Mouse (Mus musculus) lung, postnatal 14 days (tissue): ENCODE measurements at regions not wholly inside any gene's neighbourhood (a gene's known extent, or its start where the extent isn't known, plus 50 kb on each side); places are given as distances from the start of the nearest gene placed in this dataset.

ENCODE experiments used
- DNase-seq: peaks from one replicate; pipeline ENCODE4 v3.0.0; 2021

DNA sequence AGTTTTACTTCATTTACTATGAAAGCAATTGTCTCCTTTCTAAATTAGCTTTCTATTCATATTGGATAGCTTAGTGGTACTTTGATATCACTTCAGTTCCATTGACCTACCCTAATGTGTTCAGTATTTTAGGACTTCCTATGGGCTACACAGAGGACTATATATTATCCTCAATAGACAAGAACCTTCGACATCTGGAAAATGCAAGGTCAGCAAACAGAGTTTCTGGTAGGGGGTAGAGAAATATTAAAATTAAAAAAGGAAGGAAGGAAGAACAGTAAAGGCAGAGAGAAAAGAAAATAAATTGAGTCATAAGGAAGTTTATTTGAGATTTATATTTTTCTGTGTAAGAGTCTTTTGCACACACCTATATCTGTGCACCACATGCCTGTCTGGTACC, 107.4 kb upstream of the Insig1 start:
- no peak for DNase-seq

DNA sequence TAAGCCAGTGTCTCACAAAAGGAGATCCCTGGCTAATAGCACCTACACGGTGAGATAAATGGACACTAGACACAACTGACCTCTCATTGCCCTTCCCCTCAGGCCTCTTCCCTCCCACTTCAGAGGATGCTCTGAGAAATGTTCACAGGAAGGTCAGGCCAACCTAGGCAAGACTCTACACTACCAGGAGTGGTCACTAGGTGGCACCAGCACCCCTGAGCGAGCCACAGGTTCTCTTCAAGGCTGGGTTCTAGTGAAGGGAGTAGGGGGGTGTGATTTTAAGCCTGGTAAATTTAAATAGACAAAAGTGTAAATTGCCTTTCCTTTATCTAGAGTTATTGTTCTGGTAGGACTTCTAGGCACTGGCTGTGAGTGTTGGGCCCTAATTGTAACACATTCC, 76.0 kb upstream of the Insig1 start:
- DNase-seq: peak; percentile 85

DNA sequence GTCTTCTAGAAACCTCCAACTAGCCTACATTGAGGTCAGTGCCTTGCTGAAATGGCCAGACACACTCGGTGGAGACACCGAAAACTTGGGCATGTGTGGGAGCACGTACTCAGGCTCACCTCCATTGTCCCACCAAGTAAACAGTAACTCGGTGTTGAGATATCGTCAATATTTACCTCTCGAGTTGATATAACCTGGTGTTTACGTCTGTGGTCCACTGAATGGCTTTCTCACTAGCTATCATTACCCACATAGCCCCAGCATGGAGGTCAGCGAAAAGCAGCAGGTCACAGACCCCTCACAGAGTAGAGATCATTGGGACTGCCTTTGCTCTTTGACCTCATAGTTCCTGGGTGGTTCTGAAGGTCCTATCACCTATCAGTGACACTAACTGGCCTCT, 73.4 kb upstream of the Insig1 start:
- DNase-seq: no peak

DNA sequence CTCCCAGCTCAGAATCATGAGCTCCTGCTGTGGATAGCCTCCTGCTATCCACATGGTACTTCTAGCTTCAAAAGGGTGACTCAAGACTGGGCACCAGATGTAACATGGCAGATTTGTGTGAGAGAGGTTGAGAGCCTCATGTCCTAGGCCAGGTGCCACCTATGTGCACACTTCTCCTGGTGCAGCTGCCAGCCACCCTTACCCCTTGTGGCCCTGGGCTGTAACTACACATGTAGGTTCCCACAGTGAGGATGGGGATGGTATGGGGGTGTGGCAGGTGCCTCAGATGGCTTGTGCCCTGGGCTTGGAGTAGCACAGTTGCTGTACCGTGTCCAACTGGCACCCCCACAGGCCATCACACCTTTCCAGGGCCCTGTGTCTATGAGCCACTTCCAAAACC, 68.2 kb upstream of the Insig1 start:
- no peak for DNase-seq

DNA sequence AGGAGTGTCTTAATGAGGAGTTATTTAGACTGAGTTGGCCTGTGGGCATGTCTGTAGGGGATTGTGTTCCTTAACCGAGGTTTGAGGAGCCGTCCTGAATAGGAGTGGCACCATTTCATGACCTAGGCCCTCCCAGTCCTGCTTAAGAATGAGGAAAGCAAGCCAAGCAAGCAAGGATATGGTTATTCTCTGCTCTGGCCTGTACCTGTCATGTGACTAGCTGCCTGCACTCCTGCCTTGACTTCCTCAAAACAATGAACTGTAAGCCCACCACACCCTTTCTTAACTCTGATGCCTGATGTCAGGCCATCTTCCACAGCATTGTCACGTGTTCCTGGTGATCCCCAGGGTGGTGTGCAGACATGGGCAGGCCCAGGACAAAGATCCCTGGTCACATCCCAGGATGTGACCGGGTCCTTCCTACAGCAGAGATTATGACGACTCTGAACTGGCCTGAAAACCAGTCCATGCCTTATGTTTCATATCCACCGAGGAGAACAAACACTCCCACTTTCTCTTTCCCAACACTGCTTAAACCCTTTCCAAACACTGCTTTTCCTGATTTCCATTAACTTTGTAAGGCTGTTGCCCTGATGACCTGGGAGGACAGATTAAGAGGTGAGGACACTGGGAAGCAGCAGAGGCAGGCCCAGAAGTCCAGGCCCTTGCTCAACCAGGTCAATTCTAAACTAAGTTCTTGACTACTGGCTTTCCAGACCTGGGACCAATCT, 67.2 kb upstream of the Insig1 start:
- DNase-seq: no peak

DNA sequence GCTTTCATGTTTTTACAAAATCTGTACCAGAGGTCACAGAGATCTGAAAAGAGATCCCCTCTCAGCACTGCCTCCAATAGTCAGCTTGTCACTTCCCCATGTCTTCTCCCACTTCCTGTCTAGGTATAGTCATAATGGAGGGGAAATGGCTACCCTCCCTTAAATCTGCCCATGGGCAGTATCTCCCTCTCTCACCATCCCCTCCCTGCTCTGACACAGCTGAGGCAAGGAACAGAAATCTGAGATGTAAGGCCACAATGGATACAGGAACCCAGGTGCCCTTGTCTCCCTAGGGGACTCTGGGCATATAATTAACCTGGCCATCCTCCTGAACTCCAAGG, 66.7 kb upstream of the Insig1 start:
- no peak for DNase-seq

DNA sequence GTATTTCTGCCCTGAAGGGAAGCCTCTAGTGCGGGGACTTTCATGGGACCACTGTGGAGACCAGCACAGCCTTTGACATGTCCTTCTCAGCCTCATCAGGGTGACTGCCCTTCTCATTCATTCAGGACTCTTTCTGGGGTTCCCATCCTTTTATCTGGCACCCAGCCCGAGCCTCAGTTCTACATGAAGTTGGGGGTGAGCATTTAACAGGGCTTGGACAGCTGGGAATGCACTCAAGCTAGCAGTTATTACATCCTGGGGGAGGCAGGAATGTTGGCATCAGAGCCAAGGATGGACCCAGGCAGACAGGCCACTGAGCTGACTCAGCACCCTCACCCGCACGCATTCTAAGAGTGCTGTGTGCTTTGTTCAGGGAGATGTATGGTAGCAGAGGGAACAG, 61.8 kb upstream of the Insig1 start:
- no peak for DNase-seq

DNA sequence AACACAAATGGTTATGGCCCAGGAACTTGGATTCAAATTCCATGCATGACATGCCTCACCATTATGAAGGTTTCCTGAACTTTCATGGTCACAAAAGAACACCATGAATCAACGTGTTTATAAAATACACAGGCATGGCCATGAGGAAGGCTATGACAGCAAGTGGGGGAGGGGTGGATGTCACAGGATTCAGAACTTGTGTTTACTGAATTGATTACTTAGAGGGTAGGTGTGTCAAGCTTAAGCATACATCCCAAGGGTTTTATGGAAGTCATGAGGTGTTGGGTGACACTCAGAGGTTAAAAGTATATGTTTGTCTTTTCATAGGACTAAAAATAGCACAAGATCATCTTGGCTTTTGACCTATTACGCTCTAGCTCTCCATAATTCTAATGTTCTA, 61.3 kb upstream of the Insig1 start:
- DNase-seq: no peak

DNA sequence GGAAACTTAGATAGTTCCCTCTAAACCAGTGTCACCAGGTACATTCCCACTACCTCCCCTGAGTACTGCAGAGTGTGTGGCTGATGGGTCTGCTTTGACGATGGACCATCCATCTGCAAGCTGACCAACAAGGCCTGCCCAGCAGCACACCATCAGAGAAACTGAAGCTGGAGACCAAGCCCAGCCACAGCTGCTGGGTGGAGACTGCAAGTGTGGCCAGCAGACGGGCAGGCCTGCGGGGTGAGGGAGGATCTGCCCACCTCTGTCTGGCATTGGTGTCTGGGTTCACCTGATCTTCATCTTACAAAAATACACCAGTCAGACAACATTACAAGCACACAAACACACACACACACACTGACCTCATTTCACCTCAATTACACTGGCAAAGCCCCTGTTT, 60.6 kb upstream of the Insig1 start:
- DNase-seq: no peak

DNA sequence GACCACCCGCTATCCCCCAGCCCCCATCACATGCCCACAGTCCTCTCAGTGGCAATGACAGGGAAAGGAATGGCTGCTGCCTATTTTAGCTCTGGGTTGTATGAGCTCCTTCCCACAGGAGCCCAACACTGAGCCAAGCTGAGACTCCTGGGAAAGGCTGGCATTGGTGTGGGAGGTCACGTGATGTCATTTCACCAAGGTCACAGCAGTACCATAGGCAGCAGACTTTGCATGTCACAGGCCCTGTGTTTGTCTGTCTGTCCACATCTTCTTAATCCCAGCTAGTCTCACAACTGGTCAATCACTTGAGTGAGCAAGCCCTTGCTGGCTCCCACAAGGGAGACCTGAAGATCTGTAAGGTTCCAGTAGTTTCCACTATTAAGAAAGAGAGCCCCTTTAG, 58.7 kb upstream of the Insig1 start:
- DNase-seq: no peak

DNA sequence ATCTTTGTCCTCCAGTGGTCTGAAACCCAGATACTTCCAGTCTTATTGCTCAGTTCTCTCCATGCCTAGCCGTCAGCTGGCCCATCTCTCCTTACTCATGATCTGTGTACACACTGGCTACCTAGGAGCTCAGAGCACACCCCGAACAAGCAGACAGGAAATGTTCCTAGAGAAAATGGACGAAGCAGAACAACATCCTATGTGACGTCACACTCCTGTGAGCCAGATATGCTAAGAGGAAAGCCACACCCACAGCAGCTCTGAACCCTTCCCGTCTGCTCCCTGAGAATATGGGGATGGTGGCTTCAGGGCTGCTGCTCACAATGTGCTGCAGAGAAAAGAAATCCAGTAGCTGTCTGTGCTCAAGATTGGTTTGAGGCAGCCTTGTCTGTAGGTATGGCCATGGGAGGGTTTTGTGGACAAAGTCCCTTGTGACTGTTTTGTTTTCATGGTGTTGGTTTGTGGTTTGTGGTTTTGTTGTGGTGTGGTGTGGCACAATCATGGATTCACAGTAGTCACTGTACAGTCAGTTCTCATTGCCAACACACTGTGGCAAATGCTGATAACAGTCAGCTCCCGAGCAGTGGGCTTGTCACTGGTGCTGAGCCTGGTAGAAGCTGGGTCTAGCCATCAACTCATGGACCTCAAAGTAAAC, 57.4 kb upstream of the Insig1 start:
- no peak for DNase-seq

DNA sequence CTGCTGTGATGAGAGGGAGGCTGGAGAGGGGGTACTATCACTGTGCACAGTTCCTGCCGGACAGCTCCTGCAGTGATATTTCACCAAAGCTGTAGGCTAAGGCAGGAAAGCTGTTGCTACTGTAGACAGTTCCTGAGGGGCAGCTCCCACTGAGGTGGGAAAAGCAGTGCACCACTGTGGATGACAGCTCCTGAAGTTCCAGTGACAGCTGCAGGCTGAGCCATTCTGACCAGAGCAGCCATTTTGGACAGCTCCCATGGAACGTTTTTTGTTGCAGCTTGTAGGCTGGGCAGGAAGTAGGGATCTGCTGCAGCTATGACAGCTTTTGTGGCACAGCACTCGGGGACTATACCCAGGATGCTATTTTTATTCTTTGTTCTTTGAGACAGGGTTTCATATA, 51.3 kb upstream of the Insig1 start:
- no peak for DNase-seq
